Mouse (Mus musculus) brain, embryonic 18.5 days (tissue): Measurements from ENCODE around the gene Safb2.

Experiments
- DNase-seq: peaks from one replicate; pipeline ENCODE4 v3.0.0-alpha.2; 2012; ENCODE audit warnings: low read depth, low spot score

Safb2 gene

GRCm38 (mm10) chr17:56560131-56560530, 24.3 kb downstream of the Safb2 start:
- DNase-seq = no peak

DNA sequence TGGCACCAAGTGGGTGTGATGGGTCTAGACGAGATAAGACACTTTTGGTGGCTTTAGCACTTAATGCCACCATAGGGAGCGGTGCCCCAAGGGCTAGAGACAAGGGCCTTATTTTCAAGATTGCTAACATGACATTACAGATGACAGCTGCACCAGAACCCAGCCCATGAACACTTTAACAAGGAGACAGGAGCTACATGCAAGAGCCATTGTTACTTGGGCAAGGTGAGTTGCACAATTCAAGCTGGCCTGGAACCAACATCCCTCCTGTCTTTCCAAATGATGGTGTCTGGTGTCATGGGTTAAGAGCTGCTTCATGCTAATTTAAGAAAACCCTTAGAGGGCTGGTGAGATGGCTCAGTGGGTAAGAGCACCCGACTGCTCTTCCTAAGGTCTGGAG, 25.0 kb downstream of the Safb2 start:
- no peak for DNase-seq

DNA sequence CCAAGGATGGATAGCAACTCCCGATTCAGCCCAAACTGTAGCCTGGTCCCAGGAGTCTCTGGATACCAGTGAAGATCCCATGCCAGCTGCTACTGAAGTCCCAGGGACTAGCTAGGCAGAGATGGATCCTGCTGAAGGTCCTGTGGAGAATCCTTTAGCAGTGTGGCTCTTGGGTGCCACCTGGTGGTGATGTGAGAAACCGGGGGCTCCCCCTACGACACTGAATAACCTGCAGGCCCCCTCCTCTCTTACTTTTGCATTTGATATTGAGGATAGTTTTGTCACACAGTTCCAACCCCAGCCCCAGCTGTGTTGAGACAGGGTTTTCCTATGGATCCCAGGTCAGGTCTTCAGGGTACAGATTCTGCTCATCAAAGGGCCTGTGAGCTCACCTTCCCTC, 25.9 kb downstream of the Safb2 start:
- DNase-seq = no peak

GRCm38 (mm10) chr17:56554122-56554551, 30.2 kb downstream of the Safb2 start, which contains the start of gene Gm20219:
Gm20219 (minus strand) TSS chr17:56554387.
- no peak for DNase-seq

GRCm38 (mm10) chr17:56552781-56553363, 31.5 kb downstream of the Safb2 start:
- DNase-seq = no peak

DNA sequence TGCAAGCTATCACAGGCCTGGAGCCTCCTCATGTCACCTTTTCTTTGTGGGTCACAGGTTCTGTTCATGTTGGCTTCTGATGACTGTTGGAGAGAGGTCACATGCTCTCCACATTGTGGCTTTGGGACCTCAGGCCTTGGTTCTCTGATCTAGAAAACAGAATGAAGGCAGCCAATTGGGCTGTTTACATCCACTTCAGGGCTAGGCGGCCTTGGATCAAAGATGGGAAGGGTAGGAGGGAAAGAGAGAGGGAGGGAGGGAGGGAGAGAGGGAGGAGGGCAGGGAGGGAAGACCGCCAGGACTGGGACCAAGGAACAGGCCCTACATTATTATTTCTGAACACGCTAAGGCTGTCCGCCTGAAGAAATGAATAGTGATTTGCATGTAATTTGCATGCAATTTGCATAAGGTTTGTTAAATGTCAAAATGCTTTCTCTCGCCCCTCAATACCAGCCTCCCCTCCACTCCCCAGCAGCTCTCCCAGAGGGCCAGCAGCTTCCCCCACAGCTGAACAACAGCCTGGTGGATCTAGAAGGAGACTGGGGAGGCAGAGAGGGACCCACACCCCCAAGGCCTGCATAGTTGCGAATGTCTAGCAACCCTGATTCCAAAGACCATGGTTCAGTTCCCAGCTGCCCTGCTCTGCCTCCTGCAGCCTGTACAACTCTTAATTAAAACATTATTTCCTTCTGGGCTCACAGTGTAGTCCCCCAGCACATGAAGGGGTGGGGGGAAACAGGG, 32.4 kb downstream of the Safb2 start:
- no peak for DNase-seq

GRCm38 (mm10) chr17:56550784-56551475, 33.5 kb downstream of the Safb2 start:
- no peak for DNase-seq

- DNase-seq = no peak
Observed at GRCm38 (mm10) chr17:56548605-56549105, 35.7 kb downstream of the Safb2 start.

GRCm38 (mm10) chr17:56547846-56548604, 36.4 kb downstream of the Safb2 start:
- no peak for DNase-seq

GRCm38 (mm10) chr17:56547116-56547845, 37.1 kb downstream of the Safb2 start:
- no peak for DNase-seq

- DNase-seq = no peak
Observed at GRCm38 (mm10) chr17:56546576-56546975, 37.8 kb downstream of the Safb2 start.

DNA sequence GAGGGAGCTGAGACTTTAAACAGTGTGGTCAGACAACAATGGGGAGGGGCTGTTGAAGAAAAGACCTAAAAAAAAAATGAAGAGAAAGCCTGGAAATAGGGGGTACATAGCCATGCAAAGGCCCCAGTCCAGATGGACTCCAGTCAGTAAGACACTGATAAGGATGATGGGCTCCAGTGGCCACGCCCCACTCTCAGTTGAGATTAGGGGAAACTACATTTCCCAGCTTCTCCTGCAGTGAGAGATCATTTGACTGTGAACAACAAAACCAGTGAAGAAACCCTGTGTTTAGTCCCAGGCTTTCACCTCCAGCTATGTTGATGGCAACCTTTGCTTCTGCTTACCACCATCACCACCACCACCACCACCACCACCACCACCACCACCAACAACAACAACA, 38.4 kb downstream of the Safb2 start:
- DNase-seq = no peak

- DNase-seq = no peak
Observed at GRCm38 (mm10) chr17:56544699-56545387, 39.5 kb downstream of the Safb2 start.

DNA sequence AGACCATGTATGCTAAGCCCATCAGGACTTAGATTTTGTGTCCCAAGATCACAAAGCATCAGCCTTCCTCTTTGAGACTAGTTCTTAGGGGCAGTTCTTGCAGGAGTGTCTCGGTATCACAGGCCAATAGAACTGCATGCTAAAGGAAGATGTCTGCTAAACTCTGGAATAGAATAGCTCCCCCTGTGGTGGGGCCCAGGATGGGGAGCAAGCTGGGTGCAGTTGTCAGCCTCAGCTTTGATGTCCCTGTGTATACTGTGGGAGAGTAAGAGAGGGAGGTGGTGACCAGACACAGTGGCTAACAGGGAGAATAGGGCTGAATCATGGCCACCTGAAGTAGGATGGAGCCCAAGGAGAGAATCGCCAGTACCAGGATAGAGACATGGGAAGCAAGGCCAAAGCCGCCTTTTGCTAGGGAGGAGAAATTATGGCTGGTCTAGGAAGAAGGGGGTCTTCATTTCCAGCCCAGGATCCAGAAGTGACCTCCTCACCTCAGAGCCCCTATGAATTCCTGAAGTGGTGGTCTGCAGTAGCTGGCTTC, 40.6 kb downstream of the Safb2 start:
- DNase-seq = no peak

- DNase-seq = no peak
Observed at GRCm38 (mm10) chr17:56542736-56543135, 41.6 kb downstream of the Safb2 start.

DNA sequence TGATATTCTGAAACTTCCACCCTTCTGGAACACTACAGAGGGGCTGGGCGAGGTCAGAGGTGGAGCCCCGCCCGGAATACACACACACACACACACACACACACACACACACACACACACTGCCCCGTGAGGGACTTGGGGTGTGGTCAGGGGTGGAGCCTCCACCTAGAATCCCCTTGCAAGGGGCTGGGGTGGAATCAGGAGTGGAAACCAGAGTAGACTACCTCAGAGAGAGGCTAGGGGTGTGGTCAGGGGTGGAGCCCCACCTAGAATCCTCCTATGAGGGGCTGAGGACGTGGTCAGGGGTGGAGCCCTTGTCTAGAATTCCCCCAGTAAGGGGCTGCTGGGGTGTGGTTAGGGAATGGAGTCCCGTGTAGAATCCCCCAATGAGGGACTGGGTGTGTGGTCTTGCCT, 43.8 kb downstream of the Safb2 start:
- no peak for DNase-seq

- DNase-seq = no peak
Observed at GRCm38 (mm10) chr17:56537912-56538311, 46.5 kb downstream of the Safb2 start.

GRCm38 (mm10) chr17:56536874-56537273, 47.5 kb downstream of the Safb2 start:
- no peak for DNase-seq

DNA sequence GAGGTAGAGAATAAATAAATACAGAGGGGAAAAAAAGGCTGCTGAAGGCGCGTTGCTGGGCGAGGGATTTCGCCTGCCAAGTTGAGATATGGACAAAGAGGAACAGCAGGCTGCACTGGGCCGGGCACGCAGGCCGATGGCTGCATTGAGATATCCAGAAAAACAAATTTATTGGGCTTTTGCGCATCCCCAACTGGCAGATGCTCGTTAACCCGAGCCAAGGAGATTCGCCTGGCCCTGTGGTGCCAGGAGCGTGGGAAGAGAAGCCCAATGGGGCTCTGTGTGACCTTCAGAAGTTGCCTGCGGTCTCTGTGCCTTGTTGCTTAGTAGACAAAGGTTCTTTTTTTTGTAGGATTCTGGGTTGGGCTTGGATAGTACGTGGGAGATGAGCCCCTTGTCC, 48.2 kb downstream of the Safb2 start:
- no peak for DNase-seq

GRCm38 (mm10) chr17:56524943-56525342, 59.4 kb downstream of the Safb2 start:
- no peak for DNase-seq
